Mouse (Mus musculus) adrenal gland, postnatal 36 days (tissue): Measurements from ENCODE around the gene Akap8. TPM values are rescaled to one million over a fixed set of nuclear protein-coding genes. Genes with fewer than 3 reads are reported as not detected.

Source experiments
- DNase-seq, 2 experiments: peaks; one replicate each; pipeline ENCODE4 v3.0.0; 2021; ENCODE audit warnings: mixed read lengths in 1 of 2
- long read RNA-seq, 2 experiments: library from polyadenylated mRNA; stranded (forward); transcript quantifications; one replicate each; pipeline ENCODE4 v2.0.0; 2021; ENCODE audit warnings: borderline sequencing depth in 2 of 2
- total RNA-seq, 2 experiments: library from RNA; stranded (reverse); gene quantifications; 2 replicates each; pipeline ENCODE4 v1.2.3; 2021

Gene Akap8
- total RNA-seq: 10 to 100 TPM; 55.1 to 77.5 TPM
- long read RNA-seq, experiment 1, full-length matches to known transcripts: 35 of 67 reads
- long read RNA-seq, experiment 1, partial matches to known transcripts: 10 of 67 reads
- long read RNA-seq, experiment 1, other reads (novel, unspliced or antisense): 22 of 67 reads
- long read RNA-seq, experiment 2, transcript Akap8-201 (14 exons, 3,731 nt): major isoform, 8 of 14 reads
- long read RNA-seq, experiment 2, partial matches to known transcripts: 1 of 14 reads
- long read RNA-seq, experiment 2, other reads (novel, unspliced or antisense): 5 of 14 reads

GRCm38 (mm10) chr17:32320597-32321389 lies at the start of gene Akap8:
Akap8 (minus strand) TSS chr17:32321238.
- DNase-seq: peak; percentile 98

GRCm38 (mm10) chr17:32368991-32369578 lies 48.0 kb upstream of the Akap8 start:
- no peak for DNase-seq

- DNase-seq: no peak
Measured at GRCm38 (mm10) chr17:32367706-32368105, 46.7 kb upstream of the Akap8 start.

GRCm38 (mm10) chr17:32365296-32365695 lies 44.3 kb upstream of the Akap8 start:
- no peak for DNase-seq

- no peak for DNase-seq
Measured at GRCm38 (mm10) chr17:32364850-32365249, 43.8 kb upstream of the Akap8 start.

GRCm38 (mm10) chr17:32364331-32364730 lies 43.3 kb upstream of the Akap8 start:
- DNase-seq: peak; percentile 91 to 95

GRCm38 (mm10) chr17:32363821-32364301 lies 42.8 kb upstream of the Akap8 start:
- DNase-seq: peak in 1 of 2 experiments; percentile 35

GRCm38 (mm10) chr17:32362686-32363085 lies 41.6 kb upstream of the Akap8 start:
- no peak for DNase-seq

- peak; percentile 73 to 79 for DNase-seq
Measured at GRCm38 (mm10) chr17:32359928-32360327, 38.9 kb upstream of the Akap8 start.

- DNase-seq: no peak
Measured at GRCm38 (mm10) chr17:32358943-32359340, 37.9 kb upstream of the Akap8 start.

- DNase-seq: no peak
Measured at GRCm38 (mm10) chr17:32358192-32358942, 37.3 kb upstream of the Akap8 start.

GRCm38 (mm10) chr17:32356766-32357760 lies 36.0 kb upstream of the Akap8 start:
- DNase-seq: peak; percentile 57 to 67

GRCm38 (mm10) chr17:32356281-32356680 lies 35.2 kb upstream of the Akap8 start:
- no peak for DNase-seq

- DNase-seq: no peak
Measured at GRCm38 (mm10) chr17:32355031-32355430, 34.0 kb upstream of the Akap8 start.

GRCm38 (mm10) chr17:32354211-32354610 lies 33.2 kb upstream of the Akap8 start:
- no peak for DNase-seq

- peak; percentile 64 to 71 for DNase-seq
Measured at GRCm38 (mm10) chr17:32353696-32354095, 32.7 kb upstream of the Akap8 start.

GRCm38 (mm10) chr17:32351726-32352125 lies 30.7 kb upstream of the Akap8 start:
- no peak for DNase-seq

GRCm38 (mm10) chr17:32351269-32351668 lies 30.2 kb upstream of the Akap8 start:
- DNase-seq: no peak

- DNase-seq: peak; percentile 94 to 96
Measured at GRCm38 (mm10) chr17:32350382-32350983, 29.4 kb upstream of the Akap8 start, which contains the start of gene Akap8l. Akap8l (minus strand) TSS chr17:32350607.

- no peak for DNase-seq
Measured at GRCm38 (mm10) chr17:32349851-32350381, 28.9 kb upstream of the Akap8 start.
